Mouse (Mus musculus): ENCODE data around the gene 4930568D16Rik. TPM values are rescaled to one million over a fixed set of nuclear protein-coding genes. Genes with fewer than 3 reads are reported as not detected.

The 4930568D16Rik gene
- total and polyA plus RNA-seq, 2 experiments = not detected

DNA sequence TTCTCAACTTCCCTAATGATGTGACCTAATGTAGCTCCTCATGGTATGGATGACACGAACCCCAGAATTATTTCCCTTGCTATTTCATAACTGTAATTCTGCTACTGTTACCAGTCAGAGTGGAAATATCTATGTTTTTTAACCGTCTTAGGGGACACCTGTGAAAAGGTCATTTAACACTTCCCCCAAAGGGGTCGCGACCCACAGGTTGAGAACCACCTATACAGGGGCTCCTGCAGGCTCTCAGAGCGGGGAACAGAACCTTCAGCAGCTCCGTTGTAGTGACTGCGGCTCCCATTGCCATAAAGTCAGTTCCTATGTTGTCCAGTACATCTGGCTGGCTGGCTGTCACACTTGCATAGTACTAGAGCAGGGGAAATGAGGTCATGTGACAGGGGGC, 33.2 kb upstream of the 4930568D16Rik start:
- no peak for DNase-seq (ENCODE audit: extremely low read depth, low read depth, low spot score)
- 86% methylated on average over 7 of the region's 7 CpGs for WGBS
- Histone ChIP-seq H3K4me3 (ENCODE audit: insufficient read depth, low read depth, low read length) (no peak overlapping the region), H3K27ac (replicated peaks; ENCODE audit: insufficient read depth, low read depth, low read length) (no peak overlapping the region), H3K79me2 (ENCODE audit: control insufficient read depth, insufficient read depth, low read length) (no peaks in the 10 kb centered on the region), H3K4me1 (ENCODE audit: control insufficient read depth, insufficient read depth, low read length) (no peaks in the 10 kb centered on the region), H3K9ac (ENCODE audit: low read depth, low read length) (no peak overlapping the region), H3K36me3 (ENCODE audit: control insufficient read depth, insufficient read depth, low read length) (no peaks in the 10 kb centered on the region; the same call in 1 of the 2 replicates), H3K27me3 (ENCODE audit: control insufficient read depth, insufficient read depth, low read length) (no peaks in the 10 kb centered on the region)
- TF ChIP-seq POLR2A (IDR thresholded peaks at IDR 0.05; ENCODE audit: extremely low read depth, insufficient read depth, low read length) = no peak
- no peak for TF ChIP-seq CTCF (IDR thresholded peaks at IDR 0.05; ENCODE audit: low read depth, low read length)

DNA sequence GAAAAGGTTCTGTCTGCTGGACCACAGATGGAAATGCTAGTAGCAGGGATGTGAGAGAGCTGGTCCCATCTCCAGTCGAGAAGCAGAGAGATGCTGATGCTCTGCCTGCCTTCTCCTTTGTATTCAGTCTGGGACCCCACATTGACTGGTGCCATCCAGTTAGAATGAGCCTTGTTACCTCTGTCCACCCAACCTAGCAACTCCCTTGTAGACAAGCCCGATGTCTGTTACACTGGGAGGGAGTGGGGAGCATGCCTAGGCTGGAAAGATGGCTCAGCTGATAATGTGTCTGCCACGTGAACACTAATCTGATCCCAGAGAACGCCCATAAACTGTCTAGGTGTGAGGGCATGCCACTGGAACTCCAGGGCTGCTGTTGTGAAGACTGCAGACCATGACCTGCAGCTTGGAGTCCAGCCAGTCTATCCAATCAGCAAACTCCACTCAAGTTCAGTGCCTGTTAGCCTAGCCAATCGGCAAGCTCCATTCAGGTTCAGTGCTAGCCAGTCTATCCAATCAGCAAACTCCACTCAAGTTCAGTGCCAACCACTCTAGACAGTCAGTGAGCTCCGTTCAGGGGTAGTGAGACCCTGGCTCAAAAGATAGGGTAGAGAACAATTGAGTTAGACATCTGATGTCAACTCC, 30.8 kb upstream of the 4930568D16Rik start:
- H3K9ac ChIP-seq (ENCODE audit: low read depth, low read length) = no peak overlapping the region
- no peaks in the 10 kb centered on the region for H3K79me2 ChIP-seq (ENCODE audit: control insufficient read depth, insufficient read depth, low read length)
- 69% methylated on average over 6 of the region's 6 CpGs for WGBS
- no peak overlapping the region for H3K4me3 ChIP-seq (ENCODE audit: insufficient read depth, low read depth, low read length)
- TF ChIP-seq POLR2A (IDR thresholded peaks at IDR 0.05; ENCODE audit: extremely low read depth, insufficient read depth, low read length) (no peak), CTCF (IDR thresholded peaks at IDR 0.05; ENCODE audit: low read depth, low read length) (no peak)
- H3K4me1 ChIP-seq (ENCODE audit: control insufficient read depth, insufficient read depth, low read length) = no peaks in the 10 kb centered on the region
- H3K36me3 ChIP-seq (ENCODE audit: control insufficient read depth, insufficient read depth, low read length) = no peaks in the 10 kb centered on the region; the same call in 1 of the 2 replicates
- peak; percentile 10 for DNase-seq (ENCODE audit: extremely low read depth, low read depth, low spot score)
- no peaks in the 10 kb centered on the region for H3K27me3 ChIP-seq (ENCODE audit: control insufficient read depth, insufficient read depth, low read length)
- H3K27ac ChIP-seq (replicated peaks; ENCODE audit: insufficient read depth, low read depth, low read length) = no peak overlapping the region

GRCm38 (mm10) chr2:35397590-35398173, 30.2 kb upstream of the 4930568D16Rik start:
- no peaks in the 10 kb centered on the region for H3K79me2 ChIP-seq (ENCODE audit: control insufficient read depth, insufficient read depth, low read length)
- WGBS = 42% methylated on average over 11 of the region's 11 CpGs
- H3K4me3 ChIP-seq (ENCODE audit: insufficient read depth, low read depth, low read length) = no peak overlapping the region
- no peaks in the 10 kb centered on the region for H3K4me1 ChIP-seq (ENCODE audit: control insufficient read depth, insufficient read depth, low read length)
- DNase-seq (ENCODE audit: extremely low read depth, low read depth, low spot score) = peak; percentile 39
- H3K27me3 ChIP-seq (ENCODE audit: control insufficient read depth, insufficient read depth, low read length) = no peaks in the 10 kb centered on the region
- H3K9ac ChIP-seq (ENCODE audit: low read depth, low read length) = no peak overlapping the region
- H3K36me3 ChIP-seq (ENCODE audit: control insufficient read depth, insufficient read depth, low read length) = no peaks in the 10 kb centered on the region; the same call in 1 of the 2 replicates
- H3K27ac ChIP-seq (replicated peaks; ENCODE audit: insufficient read depth, low read depth, low read length) = no peak overlapping the region
- TF ChIP-seq POLR2A (IDR thresholded peaks at IDR 0.05; ENCODE audit: extremely low read depth, insufficient read depth, low read length) (no peak), CTCF (IDR thresholded peaks at IDR 0.05; ENCODE audit: low read depth, low read length) (peak; percentile 63)

GRCm38 (mm10) chr2:35397096-35397495, 29.6 kb upstream of the 4930568D16Rik start, which contains the start of gene 4930402F06Rik:
Gene 4930402F06Rik (minus strand): TSS chr2:35397175.
- Histone ChIP-seq H3K4me3 (ENCODE audit: insufficient read depth, low read depth, low read length) (no peak within 1 kb of the TSS), H3K79me2 (ENCODE audit: control insufficient read depth, insufficient read depth, low read length) (no peaks in the 10 kb centered on the region), H3K27me3 (ENCODE audit: control insufficient read depth, insufficient read depth, low read length) (no peaks in the 10 kb centered on the region), H3K4me1 (ENCODE audit: control insufficient read depth, insufficient read depth, low read length) (no peaks in the 10 kb centered on the region), H3K27ac (replicated peaks; ENCODE audit: insufficient read depth, low read depth, low read length) (no peak within 1 kb of the TSS), H3K36me3 (ENCODE audit: control insufficient read depth, insufficient read depth, low read length) (no peaks in the 10 kb centered on the region; the same call in 1 of the 2 replicates), H3K9ac (ENCODE audit: low read depth, low read length) (no peak within 1 kb of the TSS)
- no peak for TF ChIP-seq CTCF (IDR thresholded peaks at IDR 0.05; ENCODE audit: low read depth, low read length)
- TF ChIP-seq POLR2A (IDR thresholded peaks at IDR 0.05; ENCODE audit: extremely low read depth, insufficient read depth, low read length) = no peak
- 72% methylated on average over 5 of the region's 5 CpGs for WGBS
- DNase-seq (ENCODE audit: extremely low read depth, low read depth, low spot score) = no peak

DNA sequence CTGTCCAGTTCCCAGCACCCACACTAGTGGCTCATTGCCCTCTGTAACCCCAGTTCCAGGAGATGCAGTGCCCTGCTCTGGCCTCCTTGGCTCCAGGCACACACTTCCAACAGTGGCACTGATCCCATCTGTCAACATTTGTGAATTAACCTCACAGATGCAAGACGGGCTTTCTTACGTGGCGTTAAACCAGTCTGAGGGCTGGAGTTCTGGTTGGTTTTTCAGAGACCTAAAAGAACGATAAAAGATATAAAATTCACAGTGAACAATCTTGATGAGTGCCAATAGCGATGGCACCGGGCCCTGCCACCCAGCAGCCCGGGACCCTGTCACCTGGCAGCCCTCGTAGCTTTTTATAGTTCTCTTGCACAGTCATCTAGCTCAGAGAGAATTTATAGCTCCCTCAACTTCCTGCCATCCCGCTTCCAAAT, 17.9 kb upstream of the 4930568D16Rik start:
- Histone ChIP-seq H3K27ac (replicated peaks; ENCODE audit: insufficient read depth, low read depth, low read length) (no peak overlapping the region), H3K36me3 (ENCODE audit: control insufficient read depth, insufficient read depth, low read length) (no peaks in the 10 kb centered on the region), H3K4me1 (ENCODE audit: control insufficient read depth, insufficient read depth, low read length) (no peaks in the 10 kb centered on the region), H3K27me3 (ENCODE audit: control insufficient read depth, insufficient read depth, low read length) (no peaks in the 10 kb centered on the region), H3K9ac (ENCODE audit: low read depth, low read length) (no peak overlapping the region), H3K79me2 (ENCODE audit: control insufficient read depth, insufficient read depth, low read length) (no peaks in the 10 kb centered on the region), H3K4me3 (ENCODE audit: insufficient read depth, low read depth, low read length) (no peak overlapping the region)
- 71% methylated on average over 9 of the region's 9 CpGs for WGBS
- TF ChIP-seq CTCF (IDR thresholded peaks at IDR 0.05; ENCODE audit: low read depth, low read length) = no peak
- TF ChIP-seq POLR2A (IDR thresholded peaks at IDR 0.05; ENCODE audit: extremely low read depth, insufficient read depth, low read length) = no peak
- peak; percentile 73 for DNase-seq (ENCODE audit: extremely low read depth, low read depth, low spot score)

- Histone ChIP-seq H3K4me3 (ENCODE audit: insufficient read depth, low read depth, low read length) (no peak overlapping the region), H3K4me1 (ENCODE audit: control insufficient read depth, insufficient read depth, low read length) (no peaks in the 10 kb centered on the region), H3K36me3 (ENCODE audit: control insufficient read depth, insufficient read depth, low read length) (no peaks in the 10 kb centered on the region), H3K79me2 (ENCODE audit: control insufficient read depth, insufficient read depth, low read length) (no peaks in the 10 kb centered on the region), H3K27ac (replicated peaks; ENCODE audit: insufficient read depth, low read depth, low read length) (no peak overlapping the region), H3K9ac (ENCODE audit: low read depth, low read length) (no peak overlapping the region), H3K27me3 (ENCODE audit: control insufficient read depth, insufficient read depth, low read length) (no peaks in the 10 kb centered on the region)
- no peak for TF ChIP-seq POLR2A (IDR thresholded peaks at IDR 0.05; ENCODE audit: extremely low read depth, insufficient read depth, low read length)
- no peak for TF ChIP-seq CTCF (IDR thresholded peaks at IDR 0.05; ENCODE audit: low read depth, low read length)
- 50% methylated on average over 9 of the region's 9 CpGs for WGBS
- DNase-seq (ENCODE audit: extremely low read depth, low read depth, low spot score) = peak; percentile 74
These were observed 11.8 kb upstream of the 4930568D16Rik start for GRCm38 (mm10) chr2:35379306-35379705.
